Mouse (Mus musculus) common myeloid progenitor, adult 5-6 weeks (primary cell): ENCODE measurements at regions not wholly inside any gene's neighbourhood (a gene's known extent, or its start where the extent isn't known, plus 50 kb on each side); places are given as distances from the start of the nearest gene placed in this dataset.
A peak's percentile ranks its signal among the peaks of the same experiment; 100 is the strongest.
"Not testable (repeated sequence)": the region's sequence is repeated elsewhere in the genome, so short reads cannot be mapped to it uniquely, and the experiment has no call there.

Experiments used
- ATAC-seq: replicated peaks from 2 replicates; pipeline ENCODE4 v1.8.0; 2016; ENCODE audit warnings: low read depth, mild to moderate bottlenecking, moderate TSS enrichment, inconsistent platforms; ENCODE audit not compliant: poor library complexity, severe bottlenecking

DNA sequence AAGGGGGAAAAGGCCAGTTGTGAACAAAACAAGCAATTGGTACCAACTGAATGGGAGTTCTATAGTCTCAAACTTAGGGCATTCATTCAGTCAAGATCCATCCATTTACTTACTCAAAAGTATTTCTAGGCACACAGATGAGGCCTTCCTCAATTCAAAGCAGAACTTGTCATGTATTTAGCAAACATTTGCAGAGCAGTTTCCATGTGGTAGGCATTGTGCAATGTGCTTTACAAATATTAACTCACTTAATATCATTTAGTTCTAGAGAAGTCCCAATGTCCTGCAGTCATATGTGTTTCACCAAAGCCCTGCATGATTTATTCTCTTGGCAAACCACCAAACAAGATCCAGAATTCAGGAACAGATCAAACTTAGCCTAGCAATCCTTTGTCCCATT lies 148.8 kb upstream of the Rps6ka3 start:
- peak; percentile 50; the same call in 1 of the 2 replicates for ATAC-seq

DNA sequence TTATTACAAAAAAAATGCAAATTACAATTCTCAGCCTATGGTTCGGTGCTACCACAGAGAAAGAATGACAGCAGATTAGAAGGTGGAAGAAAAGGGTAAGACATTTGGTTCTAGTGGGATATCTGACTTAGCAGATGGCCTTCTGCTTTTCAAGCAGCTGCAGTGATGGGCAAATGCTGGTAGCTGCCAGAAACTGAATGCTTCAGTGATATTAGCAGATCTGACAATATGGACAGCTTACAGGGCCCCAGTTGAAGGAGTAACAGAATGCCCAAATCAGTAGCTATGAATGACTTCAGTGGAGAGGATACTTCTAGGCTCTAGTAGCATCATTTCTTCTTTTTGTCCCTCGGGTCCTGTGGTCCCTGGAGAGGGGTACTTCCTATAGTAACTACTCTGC lies 143.9 kb upstream of the Rps6ka3 start:
- ATAC-seq = no peak

GRCm38 (mm10) chrX:159072647-159073046 lies 137.5 kb upstream of the Rps6ka3 start:
- ATAC-seq = no peak

GRCm38 (mm10) chrX:159073533-159073932 lies 136.6 kb upstream of the Rps6ka3 start:
- ATAC-seq = no peak

DNA sequence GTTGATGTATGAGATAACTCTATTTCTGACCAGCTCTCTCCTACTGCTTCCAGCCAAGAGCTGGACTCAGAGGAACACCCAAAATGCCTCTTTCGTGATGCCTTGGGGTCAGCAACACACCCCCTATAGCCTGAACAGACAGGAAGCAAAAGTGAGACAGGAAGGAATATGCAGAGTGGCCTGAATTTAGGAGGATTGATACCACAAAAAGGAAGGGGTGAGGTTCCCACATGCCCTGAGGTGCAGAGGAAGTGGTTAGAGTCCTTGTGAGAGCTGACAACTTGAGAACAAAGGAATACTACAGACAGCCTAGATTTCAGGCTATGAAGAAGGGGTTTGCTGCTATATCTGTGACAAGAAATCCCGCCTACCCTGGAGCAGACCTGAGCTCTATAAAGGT lies 129.6 kb upstream of the Rps6ka3 start:
- peak; percentile 97 for ATAC-seq

- not testable (repeated sequence) for ATAC-seq
Observed at GRCm38 (mm10) chrX:159110651-159111050, 99.5 kb upstream of the Rps6ka3 start.

GRCm38 (mm10) chrX:159116210-159116609 lies 93.9 kb upstream of the Rps6ka3 start:
- no peak for ATAC-seq

- ATAC-seq = no peak
Observed at GRCm38 (mm10) chrX:159140554-159140953, 69.6 kb upstream of the Rps6ka3 start.

- no peak for ATAC-seq
Observed at GRCm38 (mm10) chrX:159143278-159143677, 66.8 kb upstream of the Rps6ka3 start.

DNA sequence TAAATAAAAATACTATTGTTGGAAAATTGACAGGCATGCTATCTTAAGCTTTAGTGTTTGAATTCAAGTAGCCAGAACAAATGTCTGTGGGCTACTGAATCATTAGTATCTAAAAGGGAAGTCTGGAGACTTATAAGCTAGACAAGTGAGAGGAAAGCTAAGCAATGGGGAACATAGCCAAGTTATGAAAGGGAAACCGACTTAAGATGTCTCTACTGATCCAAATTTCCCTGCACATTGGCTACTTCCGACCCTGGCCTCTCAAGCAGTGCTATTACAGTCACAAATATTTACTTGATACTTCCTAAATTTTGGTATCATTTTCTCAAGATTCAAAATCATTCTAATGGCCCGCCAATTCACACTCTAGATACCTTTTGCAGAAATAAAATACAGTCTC lies 65.4 kb upstream of the Rps6ka3 start:
- peak; percentile 68 for ATAC-seq

GRCm38 (mm10) chrX:159145212-159145611 lies 64.9 kb upstream of the Rps6ka3 start:
- 0 out of 2 replicates have a peak, but pooled peaks have one; percentile 22 for ATAC-seq

DNA sequence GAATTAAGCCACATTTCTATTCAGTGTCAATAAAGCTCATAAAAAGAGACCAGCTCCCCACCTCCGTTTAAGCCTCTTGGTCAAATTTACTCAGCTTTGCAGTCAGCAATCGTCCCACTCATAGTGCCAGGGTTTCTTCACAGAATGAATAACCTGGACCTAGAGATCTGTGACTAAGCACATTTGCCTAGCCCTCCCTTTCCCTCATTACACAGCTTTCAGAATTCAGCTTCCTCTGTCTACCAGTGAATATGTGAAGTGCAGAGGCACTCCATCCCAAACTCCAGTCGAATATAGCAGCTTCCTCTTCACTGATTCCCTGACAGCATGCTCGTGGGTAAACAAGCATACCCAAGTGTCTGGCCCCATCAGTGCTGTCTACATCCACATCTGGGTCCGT lies 54.3 kb upstream of the Rps6ka3 start:
- ATAC-seq = peak; percentile 69

DNA sequence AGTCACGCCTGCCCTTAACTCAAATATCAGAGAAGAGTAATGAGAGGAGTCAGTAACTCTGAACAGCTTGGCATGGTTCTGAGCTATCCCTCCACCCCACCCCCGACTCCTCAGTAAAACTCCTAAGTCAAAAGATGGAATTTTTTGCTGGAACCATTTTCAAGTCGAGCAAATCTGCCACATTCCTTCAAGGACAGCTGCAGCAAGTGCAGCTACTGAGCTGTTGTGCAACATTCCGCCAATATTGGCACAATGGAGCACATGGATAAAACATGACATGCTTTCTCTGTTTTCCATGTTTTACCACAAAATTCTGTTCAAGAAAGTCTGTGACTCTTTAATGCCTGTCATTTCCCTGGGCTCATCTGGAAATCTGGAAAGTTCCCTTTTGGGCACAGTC lies 53.1 kb upstream of the Rps6ka3 start:
- ATAC-seq = no peak

DNA sequence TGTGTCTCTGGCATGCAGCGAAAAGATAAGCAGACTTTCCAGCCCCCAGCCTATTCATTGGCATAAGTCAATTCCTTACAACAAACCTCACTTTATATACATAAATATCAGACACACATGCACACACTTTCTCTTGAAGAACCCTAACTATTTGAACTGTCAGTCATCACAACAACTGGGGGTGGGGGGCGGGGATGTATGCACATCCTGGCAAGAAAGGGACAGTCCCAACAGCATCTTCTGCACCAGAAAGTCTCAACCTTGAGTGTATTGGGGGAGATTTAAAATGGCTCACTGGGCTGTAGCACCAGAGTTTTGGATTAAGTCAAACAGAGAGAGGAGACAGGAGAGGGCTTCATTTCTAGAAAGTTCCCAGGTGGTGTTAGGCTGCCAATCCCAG lies 50.4 kb upstream of the Rps6ka3 start:
- ATAC-seq = no peak
